Mouse (Mus musculus) MEL (cell line): ENCODE measurements at regions not wholly inside any gene's neighbourhood (a gene's known extent, or its start where the extent isn't known, plus 50 kb on each side); places are given as distances from the start of the nearest gene placed in this dataset.

Experiments
- DNase-seq: peaks from one replicate; pipeline ENCODE4 v3.0.0; 2011; ENCODE audit warnings: low read depth, low spot score
- H3K27ac ChIP-seq: 2 replicates; pipeline ENCODE4 v1.5.1; 2012; ENCODE audit warnings: low read depth, mild to moderate bottlenecking, control low read depth, low read length, moderate library complexity; ENCODE audit not compliant: control insufficient read depth
- H3K27me3 ChIP-seq, 2 experiments: fragments of 150-350 bp in 1 of 2; sonication (generic) in 1 of 2; 2 replicates each; pipeline ENCODE4 v1.6.1; 2012; ENCODE audit warnings: low read length in 2 of 2, mild to moderate bottlenecking in 2 of 2, improper control_type of control experiment in 1 of 2, moderate library complexity in 1 of 2; ENCODE audit not compliant: insufficient read depth in 2 of 2, control insufficient read depth in 1 of 2
- H3K36me3 ChIP-seq, 2 experiments: 2 replicates each; pipeline ENCODE4 v1.6.1; 2012 to 2014; ENCODE audit warnings: low read length in 2 of 2, improper control_type of control experiment in 1 of 2, inconsistent platforms in 1 of 2, mild to moderate bottlenecking in 1 of 2; ENCODE audit not compliant: insufficient read depth in 2 of 2, control insufficient read depth in 1 of 2
- H3K4me1 ChIP-seq, 2 experiments: fragments of 150-350 bp in 1 of 2; sonication (generic) in 1 of 2; 2 replicates each; pipeline ENCODE4 v1.6.1; 2012; ENCODE audit warnings: low read length in 2 of 2, improper control_type of control experiment in 1 of 2, mild to moderate bottlenecking in 1 of 2; ENCODE audit not compliant: insufficient read depth in 2 of 2, control insufficient read depth in 1 of 2
- H3K4me3 ChIP-seq, 2 experiments: fragments of 150-350 bp in 1 of 2; sonication (generic) in 1 of 2; 2 replicates each; pipeline ENCODE4 v1.5.1; 2012; ENCODE audit warnings: low read depth in 2 of 2, low read length in 2 of 2, mild to moderate bottlenecking in 2 of 2, moderate library complexity in 2 of 2, control low read depth in 1 of 2, improper control_type of control experiment in 1 of 2; ENCODE audit not compliant: control insufficient read depth in 1 of 2, insufficient read depth in 1 of 2
- H3K79me2 ChIP-seq: 2 replicates; pipeline ENCODE4 v1.6.1; 2012; ENCODE audit warnings: mild to moderate bottlenecking, low read length, moderate library complexity; ENCODE audit not compliant: control insufficient read depth, poor library complexity, insufficient read depth
- H3K9ac ChIP-seq: 2 replicates; pipeline ENCODE4 v1.6.1; 2012; ENCODE audit warnings: low read depth, mild to moderate bottlenecking, control low read depth, low read length, moderate library complexity; ENCODE audit not compliant: control insufficient read depth, poor library complexity, severe bottlenecking
- H3K9me3 ChIP-seq: fragments of 150-350 bp; sonication (generic); replicated peaks from 2 replicates; pipeline ENCODE4 v1.6.1; 2012; ENCODE audit warnings: mild to moderate bottlenecking, low read length, improper control_type of control experiment, moderate library complexity; ENCODE audit not compliant: insufficient read depth
- CHD2 ChIP-seq: IDR thresholded peaks from 2 replicates; pipeline ENCODE4 v1.6.1; 2011; ENCODE audit warnings: low read length, improper control_type of control experiment
- CTCF ChIP-seq, 3 experiments: IDR thresholded peaks in 2 of 3; conservative IDR thresholded peaks in 1 of 3; 2 replicates each; pipeline ENCODE4 v1.5.1; 2011 to 2012; ENCODE audit warnings: low read length in 3 of 3, low read depth in 2 of 3, mild to moderate bottlenecking in 2 of 3, improper control_type of control experiment in 1 of 3, inconsistent platforms in 1 of 3, mixed read lengths in 1 of 3, moderate library complexity in 1 of 3; ENCODE audit not compliant: control insufficient read depth in 1 of 3, insufficient read depth in 1 of 3, poor library complexity in 1 of 3, severe bottlenecking in 1 of 3
- ELF1 ChIP-seq: IDR thresholded peaks from 2 replicates; pipeline ENCODE4 v1.6.1; 2014; ENCODE audit warnings: low read depth, mild to moderate bottlenecking, inconsistent platforms, low read length, improper control_type of control experiment, moderate library complexity
- EP300 ChIP-seq, 2 experiments: IDR thresholded peaks; 2 replicates each; pipeline ENCODE4 v1.6.1; 2011; ENCODE audit warnings: improper control_type of control experiment in 2 of 2, low read length in 2 of 2, low read depth in 1 of 2, mild to moderate bottlenecking in 1 of 2
- ETS1 ChIP-seq: IDR thresholded peaks from 2 replicates; pipeline ENCODE4 v1.6.1; 2012; ENCODE audit warnings: low read depth, mild to moderate bottlenecking, inconsistent platforms, low read length, improper control_type of control experiment, moderate library complexity
- GABPA ChIP-seq: IDR thresholded peaks from 2 replicates; pipeline ENCODE4 v1.6.1; 2012; ENCODE audit warnings: low read depth, mild to moderate bottlenecking, inconsistent platforms, low read length, improper control_type of control experiment, moderate library complexity
- HCFC1 ChIP-seq: IDR thresholded peaks from 2 replicates; pipeline ENCODE4 v1.6.1; 2012; ENCODE audit warnings: low read depth, mild to moderate bottlenecking, inconsistent platforms, low read length, improper control_type of control experiment, moderate library complexity
- MAFK ChIP-seq: IDR thresholded peaks from 2 replicates; pipeline ENCODE4 v1.6.1; 2011; ENCODE audit warnings: low read depth, mild to moderate bottlenecking, low read length, improper control_type of control experiment, borderline replicate concordance
- MYB ChIP-seq: IDR thresholded peaks from 2 replicates; pipeline ENCODE4 v1.6.1; 2011; ENCODE audit warnings: mild to moderate bottlenecking, low read depth, low read length, improper control_type of control experiment
- MYC ChIP-seq: IDR thresholded peaks from 2 replicates; pipeline ENCODE4 v1.6.1; 2011; ENCODE audit warnings: low read depth, mild to moderate bottlenecking, low read length, improper control_type of control experiment, moderate library complexity
- NELFE ChIP-seq: IDR thresholded peaks from 2 replicates; pipeline ENCODE4 v1.6.1; 2011; ENCODE audit warnings: low read depth, low read length, improper control_type of control experiment
- NRF1 ChIP-seq: IDR thresholded peaks from 2 replicates; pipeline ENCODE4 v1.6.1; 2014; ENCODE audit warnings: low read depth, mild to moderate bottlenecking, inconsistent platforms, low read length, improper control_type of control experiment, moderate library complexity; ENCODE audit not compliant: poor library complexity, insufficient read depth, severe bottlenecking
- POLR2A ChIP-seq, 2 experiments: IDR thresholded peaks; 2 replicates each; pipeline ENCODE4 v1.6.1; 2011 to 2012; ENCODE audit warnings: low read length in 2 of 2, mild to moderate bottlenecking in 2 of 2, control low read depth in 1 of 2, improper control_type of control experiment in 1 of 2, low read depth in 1 of 2, moderate library complexity in 1 of 2; ENCODE audit not compliant: control insufficient read depth in 1 of 2, insufficient read depth in 1 of 2, poor library complexity in 1 of 2
- POLR2AphosphoS5 ChIP-seq: IDR thresholded peaks from 2 replicates; pipeline ENCODE4 v1.6.1; 2012; ENCODE audit warnings: low read depth, borderline replicate concordance, mild to moderate bottlenecking, inconsistent platforms, low read length, moderate library complexity, mixed read lengths
- RAD21 ChIP-seq: IDR thresholded peaks from 2 replicates; pipeline ENCODE4 v1.6.1; 2011; ENCODE audit warnings: mild to moderate bottlenecking, low read depth, low read length, improper control_type of control experiment
- SMC3 ChIP-seq: IDR thresholded peaks from 2 replicates; pipeline ENCODE4 v1.6.1; 2011; ENCODE audit warnings: low read depth, low read length, improper control_type of control experiment
- TAL1 ChIP-seq: IDR thresholded peaks from 2 replicates; pipeline ENCODE4 v1.6.1; 2012; ENCODE audit warnings: mild to moderate bottlenecking, inconsistent platforms, low read length, moderate library complexity, mixed read lengths
- TBP ChIP-seq: IDR thresholded peaks from 2 replicates; pipeline ENCODE4 v1.8.0; 2011; ENCODE audit warnings: low read depth, low read length, improper control_type of control experiment
- TCF12 ChIP-seq: IDR thresholded peaks from 2 replicates; pipeline ENCODE4 v1.6.1; 2014; ENCODE audit warnings: low read depth, mild to moderate bottlenecking, inconsistent platforms, low read length, improper control_type of control experiment, moderate library complexity
- USF1 ChIP-seq: IDR thresholded peaks from 2 replicates; pipeline ENCODE4 v1.6.1; 2014; ENCODE audit warnings: low read depth, mild to moderate bottlenecking, inconsistent platforms, low read length, improper control_type of control experiment, moderate library complexity
- USF2 ChIP-seq, 2 experiments: IDR thresholded peaks; 2 replicates each; pipeline ENCODE4 v1.6.1; 2011 to 2012; ENCODE audit warnings: improper control_type of control experiment in 2 of 2, low read length in 2 of 2, borderline replicate concordance in 1 of 2, inconsistent platforms in 1 of 2, low read depth in 1 of 2, mild to moderate bottlenecking in 1 of 2; ENCODE audit not compliant: insufficient read depth in 1 of 2
- ZC3H11A ChIP-seq: IDR thresholded peaks from 2 replicates; pipeline ENCODE4 v1.6.1; 2012; ENCODE audit warnings: low read depth, mild to moderate bottlenecking, inconsistent platforms, low read length, improper control_type of control experiment
- ZKSCAN1 ChIP-seq: IDR thresholded peaks from 2 replicates; pipeline ENCODE4 v1.6.1; 2012; ENCODE audit warnings: low read depth, mild to moderate bottlenecking, inconsistent platforms, low read length, improper control_type of control experiment, moderate library complexity
- ZNF384 ChIP-seq: IDR thresholded peaks from 2 replicates; pipeline ENCODE4 v1.6.1; 2012; ENCODE audit warnings: low read depth, mild to moderate bottlenecking, inconsistent platforms, low read length, improper control_type of control experiment

DNA sequence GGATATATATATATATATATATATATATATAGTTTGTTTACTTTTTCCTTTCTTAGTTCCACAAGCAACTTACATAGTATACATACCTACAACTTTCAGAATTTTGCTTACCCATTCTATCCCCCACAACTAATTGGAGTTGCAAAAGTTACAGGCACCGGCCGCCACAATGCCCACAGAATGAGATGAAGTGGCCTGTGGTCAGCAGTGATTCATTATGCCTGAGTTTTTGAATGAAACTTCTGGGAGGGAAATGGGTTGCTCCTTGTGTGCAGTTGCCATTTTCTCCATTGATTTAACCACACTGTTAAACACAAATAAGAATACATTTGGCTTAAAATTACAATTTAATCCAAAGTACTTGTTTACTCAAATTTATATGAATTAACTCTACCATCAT, 781.2 kb upstream of the Flrt2 start:
- TF ChIP-seq HCFC1 (no peak), ELF1 (no peak), ETS1 (no peak), GABPA (no peak), NELFE (no peak), MAFK (no peak), TBP (no peak), ZC3H11A (no peak), ZNF384 (no peak), NRF1 (no peak), POLR2A (IDR thresholded peaks at IDR 0.05; ENCODE audit: control insufficient read depth in 1 of 2, insufficient read depth in 1 of 2, low read depth in 1 of 2, low read length in 2 of 2, poor library complexity in 1 of 2) (no peak), POLR2AphosphoS5 (no peak), MYB (no peak), EP300 (IDR thresholded peaks at IDR 0.05; ENCODE audit: low read depth in 1 of 2, low read length in 2 of 2) (no peak), USF1 (no peak)
- TF ChIP-seq, all 39 proteins: peak for 0
- no peaks in the 10 kb centered on the region for H3K9me3 ChIP-seq
- no peak overlapping the region for H3K9ac ChIP-seq
- no peaks in the 10 kb centered on the region for H3K4me1 ChIP-seq
- H3K79me2 ChIP-seq, result no peaks in the 10 kb centered on the region
- no peaks in the 10 kb centered on the region for H3K36me3 ChIP-seq
- no peak for DNase-seq
- no peaks in the 10 kb centered on the region for H3K27me3 ChIP-seq
- no peak overlapping the region for H3K4me3 ChIP-seq
- H3K27ac ChIP-seq, result no peak overlapping the region

GRCm38 (mm10) chr12:94943067-94943466, 749.0 kb upstream of the Flrt2 start:
- H3K9ac ChIP-seq, result no peak overlapping the region
- no peaks in the 10 kb centered on the region for H3K4me1 ChIP-seq
- no peaks in the 10 kb centered on the region for H3K27me3 ChIP-seq
- H3K9me3 ChIP-seq, result no peaks in the 10 kb centered on the region
- H3K4me3 ChIP-seq, result no peak overlapping the region
- DNase-seq, result no peak
- no peak for TF ChIP-seq NRF1
- TF ChIP-seq USF2 (IDR thresholded peaks at IDR 0.05; ENCODE audit: borderline replicate concordance in 1 of 2, insufficient read depth in 1 of 2, low read depth in 1 of 2, low read length in 2 of 2), result no peak
- no peak for TF ChIP-seq CTCF (IDR thresholded peaks at IDR 0.05 in 2 of 3, conservative IDR thresholded peaks at IDR 0.05 in 1 of 3; ENCODE audit: control insufficient read depth in 1 of 3, insufficient read depth in 1 of 3, low read depth in 2 of 3, low read length in 3 of 3, poor library complexity in 1 of 3, severe bottlenecking in 1 of 3)
- TF ChIP-seq MYB, result no peak
- no peak for TF ChIP-seq RAD21
- no peak for TF ChIP-seq POLR2A (IDR thresholded peaks at IDR 0.05; ENCODE audit: control insufficient read depth in 1 of 2, insufficient read depth in 1 of 2, low read depth in 1 of 2, low read length in 2 of 2, poor library complexity in 1 of 2)
- no peak for TF ChIP-seq POLR2AphosphoS5
- no peak for TF ChIP-seq SMC3
- no peak for TF ChIP-seq CHD2
- TF ChIP-seq ZKSCAN1, result no peak
- no peak for TF ChIP-seq MYC
- TF ChIP-seq TBP, result no peak
- TF ChIP-seq TCF12, result no peak
- no peak for TF ChIP-seq TAL1
- TF ChIP-seq NELFE, result no peak
- H3K79me2 ChIP-seq, result no peaks in the 10 kb centered on the region
- H3K36me3 ChIP-seq, result no peaks in the 10 kb centered on the region
- no peak overlapping the region for H3K27ac ChIP-seq
